Mouse (Mus musculus) naive thymus-derived CD4-positive, alpha-beta T cell, adult 2 months (primary cell): ENCODE results near the gene 2610028H24Rik.

Experiments
- DNase-seq: peaks from one replicate; pipeline ENCODE4 v3.0.0-alpha.2; 2011; ENCODE audit warnings: low read depth

The 2610028H24Rik gene

GRCm38 (mm10) chr10:76448851-76449250 is at the start of gene 2610028H24Rik:
2610028H24Rik (plus strand) TSS chr10:76449081.
- DNase-seq, result no peak

GRCm38 (mm10) chr10:76408520-76408919 is 40.4 kb upstream of the 2610028H24Rik start:
- DNase-seq, result no peak

GRCm38 (mm10) chr10:76416811-76417210 is 32.1 kb upstream of the 2610028H24Rik start:
- no peak for DNase-seq

DNA sequence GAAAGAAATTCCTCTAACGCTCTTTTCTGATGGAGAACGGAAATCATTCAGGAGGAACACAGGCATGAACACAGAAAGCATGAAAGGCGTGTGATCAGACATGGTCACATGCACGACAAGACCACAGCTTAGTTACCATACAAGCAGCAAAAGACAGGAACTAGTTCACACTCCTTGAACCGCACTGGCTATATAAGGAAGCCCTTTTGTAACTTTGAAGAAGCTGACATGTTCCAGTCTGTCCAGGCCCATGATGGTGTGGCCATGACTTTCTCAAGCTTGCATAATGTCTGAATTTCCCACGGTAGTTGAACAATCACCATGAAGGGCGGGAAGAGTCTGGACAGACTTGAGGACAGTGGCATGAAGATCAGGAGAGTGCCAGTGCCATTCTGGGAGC is 23.2 kb upstream of the 2610028H24Rik start:
- no peak for DNase-seq

DNA sequence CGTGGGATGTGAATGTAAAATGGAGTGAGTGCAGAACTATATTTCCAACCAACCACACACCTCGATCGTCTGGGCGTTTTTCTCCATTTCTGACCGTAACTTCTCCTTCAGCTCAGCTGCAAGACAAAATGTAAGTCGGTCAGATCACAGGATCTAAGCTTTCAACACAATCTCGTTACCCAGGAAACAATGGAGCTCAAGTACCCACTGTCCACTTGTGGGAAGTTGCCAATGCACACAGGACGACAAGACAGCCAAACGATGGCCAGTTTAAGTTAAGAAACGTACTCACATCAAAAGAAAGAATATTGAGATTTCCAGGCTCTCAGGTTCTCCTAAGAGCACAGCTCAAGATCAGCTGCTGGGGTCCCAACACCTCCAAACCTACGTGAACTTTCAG is 15.0 kb upstream of the 2610028H24Rik start:
- DNase-seq, result no peak

- no peak for DNase-seq
Measured at GRCm38 (mm10) chr10:76439107-76439890, 9.6 kb upstream of the 2610028H24Rik start.

DNA sequence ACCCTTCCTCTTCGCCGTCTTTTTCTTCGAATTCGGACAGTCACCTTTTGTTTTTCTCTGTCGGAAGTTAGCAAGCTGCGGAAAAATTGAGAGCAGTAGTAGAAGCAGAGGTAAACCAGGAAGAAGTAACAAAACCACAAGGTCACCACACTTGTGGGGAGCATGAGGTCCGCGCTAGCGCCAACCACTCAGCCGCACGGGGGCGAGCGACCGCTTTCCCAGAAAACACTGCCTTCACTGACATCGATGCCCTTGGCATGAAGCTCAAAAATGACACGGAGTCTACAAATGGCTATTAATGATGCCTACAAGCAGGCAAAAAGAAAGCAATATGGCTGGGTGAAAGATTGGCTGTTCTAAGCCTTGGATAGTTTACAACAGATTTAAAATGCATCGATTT is 8.6 kb upstream of the 2610028H24Rik start, which contains the start of gene AC141477.1:
AC141477.1 (minus strand) TSS at position 164 of the 400 bp plus-strand sequence.
- peak; percentile 18 for DNase-seq

DNA sequence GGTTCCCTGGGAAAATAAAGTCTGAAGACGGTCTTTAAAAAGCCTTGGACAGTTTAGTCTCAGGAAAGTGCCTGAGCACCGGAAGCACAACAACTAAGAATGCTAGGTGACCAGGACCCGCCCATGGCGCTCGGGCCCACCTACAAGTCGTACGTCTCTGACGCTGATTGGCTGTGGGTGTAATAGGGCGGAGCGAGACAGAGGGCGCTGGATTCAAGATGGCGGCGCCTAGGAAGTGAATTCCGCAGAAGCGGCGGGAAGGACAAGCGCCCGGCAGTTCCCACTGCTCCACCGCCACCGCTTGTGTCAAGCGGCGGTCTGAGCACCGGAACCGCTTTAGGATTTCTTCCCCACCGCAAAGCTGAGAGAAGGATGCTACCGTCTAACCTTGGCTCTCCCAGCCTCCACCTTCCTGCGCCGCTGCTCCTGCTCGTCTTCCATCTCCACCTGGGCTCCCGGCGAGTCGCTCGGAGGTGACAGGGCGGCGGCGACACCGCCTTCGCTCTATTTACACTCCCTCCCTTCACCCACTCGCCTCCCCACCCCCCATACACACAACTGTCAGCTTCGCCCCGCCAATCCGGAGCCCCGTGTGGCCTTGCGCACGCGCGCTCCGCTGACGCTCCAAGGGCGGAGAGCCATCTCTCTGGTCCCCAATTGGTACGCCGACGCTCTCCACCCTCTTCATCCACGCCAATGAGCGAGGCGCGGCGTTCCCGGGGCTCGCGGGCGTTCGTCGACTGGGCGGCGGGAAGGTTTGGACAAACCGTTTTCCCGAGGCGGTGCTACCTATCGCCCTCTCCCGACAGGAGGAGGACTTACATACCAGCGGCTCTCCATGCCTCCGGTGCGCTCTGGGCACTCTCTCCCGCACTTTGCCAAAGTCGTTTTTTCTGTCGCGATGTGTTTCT is 6.4 kb upstream of the 2610028H24Rik start, which contains the start of gene Pcnt:
Pcnt (minus strand) TSS at position 609 of the 911 bp plus-strand sequence.
- peak; percentile 98 for DNase-seq

DNA sequence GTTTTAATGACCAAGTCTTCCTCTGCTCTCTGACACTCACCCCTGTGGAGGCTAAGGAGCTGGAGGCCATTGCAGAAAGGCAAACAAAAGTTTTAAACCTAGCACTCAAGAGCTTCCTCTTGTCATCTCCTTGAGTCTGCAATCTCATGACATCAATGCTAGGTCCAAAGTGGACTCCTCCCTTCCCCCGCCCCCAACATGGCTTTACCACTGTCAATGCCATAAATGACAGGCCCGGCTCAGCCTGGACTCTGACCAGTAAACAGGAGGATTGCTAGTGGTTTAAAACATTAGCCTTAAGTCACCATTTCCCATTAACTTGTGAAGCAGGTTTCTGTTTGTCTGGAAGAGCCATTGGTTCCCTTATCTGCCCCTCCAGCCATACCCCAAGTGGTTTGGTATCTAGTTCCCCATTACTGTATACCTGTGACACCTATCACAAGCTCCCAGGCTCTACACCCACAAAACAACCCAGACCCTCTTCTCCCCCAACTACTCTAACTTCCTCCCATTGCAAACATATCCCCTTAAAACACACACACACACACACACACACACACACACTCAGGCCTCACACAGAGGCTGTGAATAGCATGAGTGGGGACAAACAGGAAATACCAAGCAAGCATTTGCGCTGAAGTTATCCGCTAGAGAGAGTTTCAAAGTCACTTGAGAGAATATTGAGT is 2.7 kb upstream of the 2610028H24Rik start:
- DNase-seq, result no peak

GRCm38 (mm10) chr10:76447406-76448229 is 1.3 kb upstream of the 2610028H24Rik start:
- no peak for DNase-seq

- peak; percentile 60 for DNase-seq
Measured at GRCm38 (mm10) chr10:76455289-76455688, 6.4 kb downstream of the 2610028H24Rik start.

DNA sequence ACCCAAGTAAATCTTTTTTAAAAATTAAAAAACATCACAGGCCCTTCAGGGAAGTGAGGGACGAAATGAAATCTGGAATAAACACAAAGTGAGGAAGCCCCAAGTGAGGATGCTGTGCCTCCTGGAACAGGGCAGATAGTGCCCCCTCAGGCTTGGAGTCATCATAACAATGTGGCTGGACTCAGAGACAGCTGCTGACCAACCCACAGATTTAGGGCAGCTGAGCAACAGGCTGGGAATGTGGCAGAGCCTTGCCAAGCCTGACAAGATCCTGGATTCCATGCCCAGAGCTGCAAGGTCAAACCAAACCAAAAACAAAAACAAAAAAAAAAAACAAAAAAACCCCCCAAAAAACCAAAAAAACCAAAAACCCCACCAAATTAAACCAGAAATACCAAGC is 12.4 kb downstream of the 2610028H24Rik start:
- no peak for DNase-seq

GRCm38 (mm10) chr10:76462312-76462711 is 13.4 kb downstream of the 2610028H24Rik start:
- DNase-seq, result no peak

- DNase-seq, result no peak
Measured at GRCm38 (mm10) chr10:76462721-76463120, 13.8 kb downstream of the 2610028H24Rik start.

DNA sequence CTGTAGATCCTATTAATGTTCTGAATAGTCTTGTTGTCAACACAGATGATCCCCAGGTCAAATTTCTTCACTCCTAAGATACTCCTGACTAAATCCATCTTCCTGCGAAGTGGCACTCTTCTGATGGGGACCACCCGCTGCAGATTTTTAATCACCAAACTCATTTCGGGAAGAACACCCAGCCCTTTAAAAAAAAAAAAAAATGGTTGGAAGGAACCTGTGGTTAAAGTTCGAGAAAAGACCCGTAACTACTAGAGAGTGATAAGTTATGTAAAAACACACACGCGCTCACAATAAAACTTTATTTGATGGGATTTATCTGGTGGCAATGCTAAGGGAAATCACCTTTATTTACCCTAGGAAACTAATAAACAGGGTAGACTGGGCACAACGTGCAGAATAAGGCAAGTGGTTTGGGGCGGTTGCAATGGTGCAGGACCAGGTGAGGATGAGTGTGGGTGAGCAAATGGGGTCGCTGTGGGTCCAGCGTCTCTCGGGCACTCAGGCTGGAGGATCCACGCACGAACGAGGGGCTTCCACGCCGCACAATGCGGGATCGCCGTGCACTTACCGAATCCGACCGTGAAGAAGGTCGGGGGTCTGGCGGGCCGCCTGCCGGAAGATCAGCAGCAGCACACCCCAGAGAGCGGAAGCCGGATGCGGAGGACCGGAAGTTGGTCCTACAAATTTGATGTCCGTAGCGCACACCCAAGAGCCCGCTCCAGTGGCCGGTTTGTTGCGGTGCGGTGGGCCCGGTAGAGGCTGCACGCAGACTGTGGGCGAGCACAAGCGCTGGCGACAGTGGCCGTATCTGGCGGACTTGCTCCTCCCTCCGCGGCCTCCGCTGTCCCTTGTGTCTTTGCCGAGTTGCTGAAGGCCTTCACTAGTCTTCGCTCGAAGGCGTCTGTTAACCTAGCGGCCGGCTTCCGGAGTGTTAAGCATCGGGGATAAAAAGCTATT is 19.6 kb downstream of the 2610028H24Rik start, which contains the start of the genes Mcm3ap and Ybey:
Mcm3ap (plus strand) TSS at position 725 of the 960 bp plus-strand sequence.
Ybey (minus strand) TSS at position 912 of the 960 bp plus-strand sequence.
- DNase-seq, result peak; percentile 91

DNA sequence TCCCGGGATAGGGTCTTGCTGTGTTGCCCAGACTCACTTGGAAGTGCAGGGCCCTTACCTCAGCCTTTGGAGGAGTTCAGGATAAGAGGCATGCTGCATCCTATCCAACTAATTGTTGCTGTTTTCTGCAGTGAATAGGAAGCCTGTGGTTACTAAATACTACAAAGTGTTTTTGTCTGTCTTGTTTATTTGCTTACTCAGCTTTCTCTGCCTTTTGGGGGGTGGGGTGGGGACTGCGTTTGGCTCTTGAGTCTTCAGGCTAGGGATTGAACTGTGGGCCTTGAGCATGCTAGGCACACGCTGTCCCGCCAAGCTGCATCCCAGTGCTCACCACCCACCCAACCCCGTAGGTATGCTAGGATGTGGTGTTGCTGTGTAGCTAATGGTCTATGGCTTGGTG is 24.9 kb downstream of the 2610028H24Rik start:
- no peak for DNase-seq

- DNase-seq, result no peak
Measured at GRCm38 (mm10) chr10:76480851-76481250, 32.0 kb downstream of the 2610028H24Rik start.

DNA sequence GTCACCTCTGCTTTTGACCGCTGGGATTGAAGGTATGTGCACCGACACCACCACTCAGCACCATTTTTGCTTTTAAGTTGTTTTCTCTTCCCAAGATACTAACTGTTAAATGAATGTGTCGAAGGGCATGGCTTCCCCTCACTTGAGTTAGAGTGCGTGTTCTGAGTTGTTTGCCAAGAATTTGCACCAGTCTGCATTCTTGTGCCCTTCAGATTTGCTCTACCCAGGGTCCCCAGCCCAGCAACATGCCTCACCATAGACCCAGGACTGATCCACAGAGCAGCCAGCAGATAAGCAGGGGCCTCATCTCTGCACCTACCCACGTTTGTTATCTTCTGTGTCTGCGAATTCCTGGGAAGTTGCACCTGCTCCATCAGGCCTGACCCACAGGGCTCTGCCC is 32.6 kb downstream of the 2610028H24Rik start:
- DNase-seq, result no peak

GRCm38 (mm10) chr10:76486302-76486701 is 37.4 kb downstream of the 2610028H24Rik start:
- DNase-seq, result no peak

GRCm38 (mm10) chr10:76488265-76488664 is 39.4 kb downstream of the 2610028H24Rik start:
- DNase-seq, result no peak
